Mouse (Mus musculus) E14TG2a.4 (cell line): ENCODE measurements at regions not wholly inside any gene's neighbourhood (a gene's known extent, or its start where the extent isn't known, plus 50 kb on each side); places are given as distances from the start of the nearest gene placed in this dataset.

Experiments
- CTCF ChIP-seq: conservative IDR thresholded peaks from 2 replicates; pipeline ENCODE4 v1.5.1; 2014; ENCODE audit warnings: low read length
- NANOG ChIP-seq: IDR thresholded peaks from 2 replicates; pipeline ENCODE4 v1.6.1; 2014; ENCODE audit warnings: borderline replicate concordance, low read length, mixed read lengths

- TF ChIP-seq CTCF (no peak), NANOG (no peak)
Observed at GRCm38 (mm10) chr12:107222106-107222505, 266.3 kb upstream of the 3110018I06Rik start.
